Mouse (Mus musculus): ENCODE results near the gene Ppp6r2. TPM values are rescaled to one million over a fixed set of nuclear protein-coding genes. Genes with fewer than 3 reads are reported as not detected.

Ppp6r2 gene
- polyA plus RNA-seq, 1 experiment from 2014 or later, result 31.8 TPM

GRCm38 (mm10) chr15:89300180-89300579 is 88.8 kb downstream of the Ppp6r2 start:
- Histone ChIP-seq H3K4me1 (no peaks in the 10 kb centered on the region), H3K36me3 (peaks cover 94% of the 10 kb centered on the region), H3K9me3 (no peaks in the 10 kb centered on the region), H3K4me3 (no peak overlapping the region), H3K4me2 (replicated peaks) (no peak overlapping the region), H3K9ac (no peak overlapping the region), H3K27ac (no peak overlapping the region), H3K27me3 (no peaks in the 10 kb centered on the region)
- no peak for ATAC-seq (ENCODE audit: low FRiP score, low read depth)
- WGBS, result 90% methylated on average over 13 of the region's 13 CpGs

GRCm38 (mm10) chr15:89300600-89300999 is 89.2 kb downstream of the Ppp6r2 start:
- no peak for ATAC-seq (ENCODE audit: low FRiP score, low read depth)
- H3K9ac ChIP-seq, result no peak overlapping the region
- no peaks in the 10 kb centered on the region for H3K4me1 ChIP-seq
- H3K4me2 ChIP-seq (replicated peaks), result no peak overlapping the region
- no peak overlapping the region for H3K27ac ChIP-seq
- H3K9me3 ChIP-seq, result no peaks in the 10 kb centered on the region
- H3K4me3 ChIP-seq, result no peak overlapping the region
- peaks cover 94% of the 10 kb centered on the region for H3K36me3 ChIP-seq
- no peaks in the 10 kb centered on the region for H3K27me3 ChIP-seq
- 96% methylated on average over 8 of the region's 8 CpGs for WGBS

- ATAC-seq (ENCODE audit: low FRiP score, low read depth), result no peak
- no peaks in the 10 kb centered on the region for H3K9me3 ChIP-seq
- no peak overlapping the region for H3K4me2 ChIP-seq (replicated peaks)
- no peak overlapping the region for H3K27ac ChIP-seq
- no peak overlapping the region for H3K4me3 ChIP-seq
- 57% methylated on average over 1 of the region's 1 CpGs for WGBS
- H3K4me1 ChIP-seq, result peaks cover 7% of the 10 kb centered on the region
- H3K36me3 ChIP-seq, result peaks cover 70% of the 10 kb centered on the region
- no peak overlapping the region for H3K9ac ChIP-seq
- H3K27me3 ChIP-seq, result no peaks in the 10 kb centered on the region
Measured at GRCm38 (mm10) chr15:89305966-89306365, 94.6 kb downstream of the Ppp6r2 start.

GRCm38 (mm10) chr15:89307461-89307860 is 96.1 kb downstream of the Ppp6r2 start:
- no peak overlapping the region for H3K27ac ChIP-seq
- no peaks in the 10 kb centered on the region for H3K9me3 ChIP-seq
- peaks cover 8% of the 10 kb centered on the region for H3K4me1 ChIP-seq
- WGBS, result 93% methylated on average over 13 of the region's 13 CpGs
- no peak overlapping the region for H3K4me3 ChIP-seq
- H3K9ac ChIP-seq, result no peak overlapping the region
- no peak overlapping the region for H3K4me2 ChIP-seq (replicated peaks)
- ATAC-seq (ENCODE audit: low FRiP score, low read depth), result no peak
- H3K27me3 ChIP-seq, result no peaks in the 10 kb centered on the region
- H3K36me3 ChIP-seq, result peaks cover 55% of the 10 kb centered on the region

- 80% methylated on average over 7 of the region's 7 CpGs for WGBS
- no peak overlapping the region for H3K27ac ChIP-seq
- H3K4me2 ChIP-seq (replicated peaks), result no peak overlapping the region
- H3K4me1 ChIP-seq, result peaks cover 19% of the 10 kb centered on the region
- peaks cover 44% of the 10 kb centered on the region for H3K36me3 ChIP-seq
- H3K9me3 ChIP-seq, result no peaks in the 10 kb centered on the region
- ATAC-seq (ENCODE audit: low FRiP score, low read depth), result no peak
- no peaks in the 10 kb centered on the region for H3K27me3 ChIP-seq
- no peak overlapping the region for H3K4me3 ChIP-seq
- H3K9ac ChIP-seq, result no peak overlapping the region
Measured at GRCm38 (mm10) chr15:89308406-89309139, 97.2 kb downstream of the Ppp6r2 start.

GRCm38 (mm10) chr15:89309962-89310498 is 98.7 kb downstream of the Ppp6r2 start:
- H3K4me2 ChIP-seq (replicated peaks), result no peak overlapping the region

GRCm38 (mm10) chr15:89313359-89313758 is 102.0 kb downstream of the Ppp6r2 start:
- no peaks in the 10 kb centered on the region for H3K36me3 ChIP-seq
- peak overlapping the region; percentile 91 for H3K4me2 ChIP-seq (replicated peaks)
- 75% methylated on average over 4 of the region's 4 CpGs for WGBS
- H3K4me1 ChIP-seq, result peaks cover 28% of the 10 kb centered on the region
- H3K9ac ChIP-seq, result peak overlapping the region; percentile 48; the same call in 1 of the 2 replicates
- peak overlapping the region; percentile 94 for H3K4me3 ChIP-seq
- H3K27me3 ChIP-seq, result no peaks in the 10 kb centered on the region
- no peak for ATAC-seq (ENCODE audit: low FRiP score, low read depth)
- H3K27ac ChIP-seq, result no peak overlapping the region
- H3K9me3 ChIP-seq, result no peaks in the 10 kb centered on the region

More at GRCm38 (mm10) chr15:89309962-89310498, 98.7 kb downstream of the Ppp6r2 start:
- Histone ChIP-seq H3K4me1 (peaks cover 28% of the 10 kb centered on the region), H3K9me3 (no peaks in the 10 kb centered on the region), H3K36me3 (peaks cover 30% of the 10 kb centered on the region), H3K4me3 (no peak overlapping the region), H3K27me3 (no peaks in the 10 kb centered on the region), H3K27ac (no peak overlapping the region), H3K9ac (no peak overlapping the region)
- WGBS, result 72% methylated on average over 6 of the region's 6 CpGs
- no peak for ATAC-seq (ENCODE audit: low FRiP score, low read depth)

GRCm38 (mm10) chr15:89314107-89314506 is 102.8 kb downstream of the Ppp6r2 start:
- ATAC-seq (ENCODE audit: low FRiP score, low read depth), result no peak; the same call in 1 of the 2 replicates
- Histone ChIP-seq H3K27me3 (no peaks in the 10 kb centered on the region), H3K9ac (peak overlapping the region; percentile 92), H3K4me3 (peak overlapping the region; percentile 94), H3K4me2 (replicated peaks) (peak overlapping the region; percentile 91), H3K36me3 (no peaks in the 10 kb centered on the region), H3K27ac (no peak overlapping the region), H3K4me1 (peaks cover 28% of the 10 kb centered on the region), H3K9me3 (no peaks in the 10 kb centered on the region)
- 29% methylated on average over 3 of the region's 3 CpGs for WGBS

GRCm38 (mm10) chr15:89314511-89315189 is 103.3 kb downstream of the Ppp6r2 start:
- under 1% methylated on average over 53 of the region's 58 CpGs for WGBS
- no peak overlapping the region; the same call in 1 of the 2 replicates for H3K27ac ChIP-seq
- peak overlapping the region; percentile 91 for H3K4me2 ChIP-seq (replicated peaks)
- H3K9me3 ChIP-seq, result no peaks in the 10 kb centered on the region
- ATAC-seq (ENCODE audit: low FRiP score, low read depth), result peak; percentile 49
- peaks cover 28% of the 10 kb centered on the region for H3K4me1 ChIP-seq
- H3K36me3 ChIP-seq, result no peaks in the 10 kb centered on the region
- H3K27me3 ChIP-seq, result no peaks in the 10 kb centered on the region
- peak overlapping the region; percentile 94 for H3K4me3 ChIP-seq
- peak overlapping the region; percentile 92 for H3K9ac ChIP-seq

- no peaks in the 10 kb centered on the region for H3K9me3 ChIP-seq
- peak within 1 kb of the TSS; percentile 15; the same call in 1 of the 2 replicates for H3K27ac ChIP-seq
- no peaks in the 10 kb centered on the region for H3K36me3 ChIP-seq
- 1% methylated on average over 37 of the region's 37 CpGs for WGBS
- ATAC-seq (ENCODE audit: low FRiP score, low read depth), result peak; percentile 100
- peak within 1 kb of the TSS; percentile 94 for H3K4me3 ChIP-seq
- peak within 1 kb of the TSS; percentile 92 for H3K9ac ChIP-seq
- H3K4me2 ChIP-seq (replicated peaks), result peak within 1 kb of the TSS; percentile 91
- H3K4me1 ChIP-seq, result peaks cover 27% of the 10 kb centered on the region
- H3K27me3 ChIP-seq, result no peaks in the 10 kb centered on the region
Measured at GRCm38 (mm10) chr15:89315190-89315731, 103.9 kb downstream of the Ppp6r2 start, which contains the start of gene Sbf1. TSS of gene Sbf1 (minus strand) at chr15:89315311.

GRCm38 (mm10) chr15:89316146-89316545 is 104.8 kb downstream of the Ppp6r2 start:
- WGBS, result 71% methylated on average over 11 of the region's 11 CpGs
- H3K4me1 ChIP-seq, result peaks cover 21% of the 10 kb centered on the region
- no peaks in the 10 kb centered on the region for H3K9me3 ChIP-seq
- H3K27ac ChIP-seq, result no peak overlapping the region
- peak overlapping the region; percentile 91; the same call in 1 of the 2 replicates for H3K4me2 ChIP-seq (replicated peaks)
- no peak overlapping the region for H3K9ac ChIP-seq
- ATAC-seq (ENCODE audit: low FRiP score, low read depth), result no peak
- H3K36me3 ChIP-seq, result no peaks in the 10 kb centered on the region
- 0 out of 2 replicates have a peak, but pooled peaks cover 4% of the 10 kb centered on the region for H3K27me3 ChIP-seq
- no peak overlapping the region for H3K4me3 ChIP-seq

- H3K9ac ChIP-seq, result no peak overlapping the region
- peaks cover 25% of the 10 kb centered on the region for H3K27me3 ChIP-seq
- WGBS, result 76% methylated on average over 8 of the region's 8 CpGs
- no peak for ATAC-seq (ENCODE audit: low FRiP score, low read depth)
- H3K4me2 ChIP-seq (replicated peaks), result no peak overlapping the region
- H3K4me1 ChIP-seq, result peaks cover 7% of the 10 kb centered on the region
- no peak overlapping the region for H3K4me3 ChIP-seq
- H3K27ac ChIP-seq, result no peak overlapping the region
- H3K36me3 ChIP-seq, result no peaks in the 10 kb centered on the region
- H3K9me3 ChIP-seq, result no peaks in the 10 kb centered on the region
Measured at GRCm38 (mm10) chr15:89321264-89321663, 109.9 kb downstream of the Ppp6r2 start.
